Mouse (Mus musculus) lung, postnatal 0 days (tissue): ENCODE measurements around the gene C1rl.

ENCODE experiments used
- CTCF ChIP-seq: IDR thresholded peaks from 2 replicates; pipeline ENCODE4 v1.5.1; 2016; ENCODE audit warnings: antibody characterized with exemption, mild to moderate bottlenecking
- EP300 ChIP-seq: IDR thresholded peaks from 2 replicates; pipeline ENCODE4 v1.6.1; 2016; ENCODE audit warnings: antibody characterized with exemption, mild to moderate bottlenecking, control low read depth

DNA sequence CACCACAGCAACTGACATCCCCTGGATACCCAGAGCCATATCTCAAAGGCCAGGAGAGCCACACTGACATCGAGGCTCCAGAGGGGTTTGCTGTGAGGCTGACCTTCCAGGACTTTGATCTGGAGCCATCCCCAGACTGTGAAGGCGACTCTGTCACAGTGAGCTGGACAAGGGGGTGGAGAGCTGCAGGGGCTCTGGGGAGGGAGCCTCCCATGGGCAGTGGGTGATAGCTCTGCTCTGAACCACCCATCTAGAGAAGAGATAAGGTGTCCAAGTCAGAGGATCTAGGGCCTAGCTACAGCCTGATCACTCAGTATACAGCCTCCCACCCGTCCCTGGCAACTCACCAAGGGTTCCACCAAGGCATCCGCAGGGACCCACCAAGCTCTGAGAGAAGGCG lies 973 bp downstream of the C1rl start:
- TF ChIP-seq EP300 (no peak), CTCF (no peak)
